Mouse (Mus musculus): ENCODE data around the gene Borcs6. TPM values are rescaled to one million over a fixed set of nuclear protein-coding genes. Genes with fewer than 3 reads are reported as not detected.

Borcs6 gene
- polyA plus RNA-seq, 1 experiment from 2014 or later = 9.8 TPM

GRCm38 (mm10) chr11:69078041-69078440 is 18.5 kb downstream of the Borcs6 start:
- Histone ChIP-seq H3K4me2 (no peak overlapping the region), H3K9ac (ENCODE audit: low read length) (no peak overlapping the region), H3K36me3 (ENCODE audit: control insufficient read depth, insufficient read depth, low read length) (no peaks in the 10 kb centered on the region), H3K4me1 (ENCODE audit: control insufficient read depth, insufficient read depth, low read length) (0 out of 2 replicates have a peak, but pooled peaks cover 2% of the 10 kb centered on the region), H3K4me3 (ENCODE audit: low read depth, low read length) (no peak overlapping the region), H3K9me3 (ENCODE audit: control insufficient read depth, low read length) (no peaks in the 10 kb centered on the region), H3K27me3 (ENCODE audit: control insufficient read depth, insufficient read depth, low read length) (no peaks in the 10 kb centered on the region), H3K27ac (ENCODE audit: low read depth, low read length) (no peak overlapping the region)
- DNase-seq (ENCODE audit: low spot score, missing footprints) (no peak), ATAC-seq (ENCODE audit: low FRiP score) (no peak)
- WGBS = 84% methylated on average over 6 of the region's 6 CpGs

DNA sequence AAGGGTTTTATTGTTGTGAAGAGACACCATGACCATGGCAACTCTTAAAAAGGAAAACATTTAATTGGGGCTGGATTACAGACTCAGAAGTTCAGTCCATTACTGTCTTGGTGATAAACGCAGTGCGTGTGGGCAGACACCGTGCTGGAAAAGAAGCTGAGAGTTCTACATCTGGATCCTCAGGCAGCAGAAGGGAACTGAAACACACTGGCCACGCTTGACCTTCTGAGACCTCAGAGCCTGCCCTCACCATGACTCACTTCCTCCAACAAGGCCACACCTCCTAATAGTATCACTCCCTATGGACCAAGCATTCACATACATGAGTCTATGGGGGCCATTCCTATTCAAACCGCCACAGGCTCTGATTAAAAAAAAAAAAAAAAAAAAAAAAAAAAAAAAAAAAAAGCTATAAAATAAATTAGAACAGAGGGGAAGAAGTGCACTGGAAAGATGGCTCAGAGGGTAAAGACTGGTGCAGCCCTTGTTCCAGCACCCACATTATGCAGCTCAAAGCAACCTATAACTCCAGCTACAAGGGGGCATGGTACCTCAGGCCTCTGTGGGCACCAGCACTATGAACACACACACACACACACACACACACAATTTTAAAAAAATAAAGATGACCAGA is 19.4 kb downstream of the Borcs6 start:
- ATAC-seq (ENCODE audit: low FRiP score) (no peak), DNase-seq (ENCODE audit: low spot score, missing footprints) (no peak)
- Histone ChIP-seq H3K27me3 (ENCODE audit: control insufficient read depth, insufficient read depth, low read length) (no peaks in the 10 kb centered on the region), H3K9ac (ENCODE audit: low read length) (no peak overlapping the region), H3K9me3 (ENCODE audit: control insufficient read depth, low read length) (no peaks in the 10 kb centered on the region), H3K36me3 (ENCODE audit: control insufficient read depth, insufficient read depth, low read length) (no peaks in the 10 kb centered on the region), H3K4me1 (ENCODE audit: control insufficient read depth, insufficient read depth, low read length) (0 out of 2 replicates have a peak, but pooled peaks cover 2% of the 10 kb centered on the region), H3K4me3 (ENCODE audit: low read depth, low read length) (no peak overlapping the region), H3K27ac (ENCODE audit: low read depth, low read length) (no peak overlapping the region), H3K4me2 (no peak overlapping the region)
- 83% methylated on average over 5 of the region's 5 CpGs for WGBS

DNA sequence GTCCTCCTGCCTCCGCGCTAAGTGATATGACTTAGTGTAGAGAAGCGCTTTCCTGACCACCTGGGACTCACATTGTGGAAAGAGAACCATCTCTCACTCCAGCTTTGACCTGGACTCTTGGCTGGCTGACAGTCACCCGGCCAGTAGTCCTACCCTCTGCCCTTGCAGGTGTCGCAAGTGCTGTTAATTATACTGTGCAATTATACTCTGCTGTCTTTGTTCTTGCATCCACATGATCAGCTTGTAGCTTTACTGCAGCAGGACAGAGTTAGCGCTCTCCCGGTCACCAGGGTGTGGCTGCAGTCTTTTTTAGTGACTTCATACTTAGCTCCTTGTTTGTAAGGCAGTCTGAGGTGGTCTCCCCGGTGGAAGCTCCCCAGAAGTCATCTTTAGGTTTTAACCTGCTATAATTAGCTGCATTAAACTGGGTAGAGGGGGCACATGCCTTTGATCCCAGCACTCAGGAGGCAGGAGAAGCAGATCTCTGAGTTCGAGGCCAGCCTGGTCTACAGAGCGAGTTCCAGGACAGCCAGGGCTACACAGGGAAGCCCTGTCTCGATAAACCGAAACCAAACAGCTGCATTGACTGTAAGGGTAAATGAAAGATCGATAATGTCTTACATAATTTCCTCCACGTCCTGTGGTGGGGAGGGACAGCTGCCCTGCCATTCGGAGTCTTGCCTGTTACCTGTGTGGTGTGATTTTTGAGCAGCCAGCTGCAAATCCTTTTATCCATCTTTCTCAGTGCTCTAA is 20.8 kb downstream of the Borcs6 start:
- ATAC-seq (ENCODE audit: low FRiP score) = no peak
- no peaks in the 10 kb centered on the region for H3K4me1 ChIP-seq (ENCODE audit: control insufficient read depth, insufficient read depth, low read length)
- no peaks in the 10 kb centered on the region for H3K27me3 ChIP-seq (ENCODE audit: control insufficient read depth, insufficient read depth, low read length)

GRCm38 (mm10) chr11:69080855-69081222 is 21.3 kb downstream of the Borcs6 start:
- Histone ChIP-seq H3K9me3 (ENCODE audit: control insufficient read depth, low read length) (no peaks in the 10 kb centered on the region), H3K27me3 (ENCODE audit: control insufficient read depth, insufficient read depth, low read length) (no peaks in the 10 kb centered on the region), H3K27ac (ENCODE audit: low read depth, low read length) (no peak overlapping the region), H3K9ac (ENCODE audit: low read length) (no peak overlapping the region), H3K4me2 (no peak overlapping the region), H3K36me3 (ENCODE audit: control insufficient read depth, insufficient read depth, low read length) (no peaks in the 10 kb centered on the region), H3K4me3 (ENCODE audit: low read depth, low read length) (no peak overlapping the region), H3K4me1 (ENCODE audit: control insufficient read depth, insufficient read depth, low read length) (no peaks in the 10 kb centered on the region)
- ATAC-seq (ENCODE audit: low FRiP score) (no peak), DNase-seq (ENCODE audit: low spot score, missing footprints) (peak; percentile 49)
- WGBS = 87% methylated on average over 8 of the region's 8 CpGs

More for the DNA sequence above, 20.8 kb downstream of the Borcs6 start:
- no peaks in the 10 kb centered on the region for H3K9me3 ChIP-seq (ENCODE audit: control insufficient read depth, low read length)
- WGBS = 87% methylated on average over 15 of the region's 15 CpGs
- no peak overlapping the region for H3K9ac ChIP-seq (ENCODE audit: low read length)
- DNase-seq (ENCODE audit: low spot score, missing footprints) = peak; percentile 33
- H3K27ac ChIP-seq (ENCODE audit: low read depth, low read length) = no peak overlapping the region
- H3K4me3 ChIP-seq (ENCODE audit: low read depth, low read length) = no peak overlapping the region
- no peak overlapping the region for H3K4me2 ChIP-seq
- H3K36me3 ChIP-seq (ENCODE audit: control insufficient read depth, insufficient read depth, low read length) = no peaks in the 10 kb centered on the region

- Histone ChIP-seq H3K9ac (ENCODE audit: low read length) (no peak overlapping the region), H3K9me3 (ENCODE audit: control insufficient read depth, low read length) (no peaks in the 10 kb centered on the region), H3K27ac (ENCODE audit: low read depth, low read length) (no peak overlapping the region), H3K27me3 (ENCODE audit: control insufficient read depth, insufficient read depth, low read length) (no peaks in the 10 kb centered on the region), H3K36me3 (ENCODE audit: control insufficient read depth, insufficient read depth, low read length) (no peaks in the 10 kb centered on the region), H3K4me2 (no peak overlapping the region), H3K4me1 (ENCODE audit: control insufficient read depth, insufficient read depth, low read length) (no peaks in the 10 kb centered on the region), H3K4me3 (ENCODE audit: low read depth, low read length) (no peak overlapping the region)
- ATAC-seq (ENCODE audit: low FRiP score) (no peak), DNase-seq (ENCODE audit: low spot score, missing footprints) (no peak)
- WGBS = 90% methylated on average over 7 of the region's 7 CpGs
These were observed 22.1 kb downstream of the Borcs6 start for GRCm38 (mm10) chr11:69081613-69082012.

DNA sequence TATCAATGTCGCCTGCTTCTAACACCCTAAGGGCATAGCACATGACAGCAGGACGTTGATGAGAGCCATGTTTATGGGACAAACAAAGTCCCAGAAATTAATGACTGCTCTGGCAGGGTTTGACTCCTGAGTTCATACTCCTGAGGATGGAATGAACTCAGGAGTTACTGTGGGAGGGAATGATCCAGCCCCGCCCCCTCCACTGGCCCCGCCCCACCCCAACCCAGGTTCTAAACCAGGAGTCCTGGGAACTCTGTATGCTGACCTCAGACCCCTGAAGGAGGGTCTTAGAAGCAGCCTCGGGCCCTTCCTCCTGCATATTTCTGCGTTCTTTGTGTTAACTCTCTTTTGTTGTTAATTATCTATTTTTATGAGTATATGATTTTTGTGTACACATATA is 26.1 kb downstream of the Borcs6 start:
- no peaks in the 10 kb centered on the region; the same call in 1 of the 2 replicates for H3K36me3 ChIP-seq (ENCODE audit: control insufficient read depth, insufficient read depth, low read length)
- no peak overlapping the region for H3K4me2 ChIP-seq
- no peak overlapping the region for H3K4me3 ChIP-seq (ENCODE audit: low read depth, low read length)
- H3K27me3 ChIP-seq (ENCODE audit: control insufficient read depth, insufficient read depth, low read length) = no peaks in the 10 kb centered on the region
- ATAC-seq (ENCODE audit: low FRiP score) (no peak), DNase-seq (ENCODE audit: low spot score, missing footprints) (no peak)
- WGBS = 69% methylated on average over 6 of the region's 6 CpGs
- H3K9ac ChIP-seq (ENCODE audit: low read length) = no peak overlapping the region
- H3K27ac ChIP-seq (ENCODE audit: low read depth, low read length) = no peak overlapping the region
- peaks cover 13% of the 10 kb centered on the region for H3K4me1 ChIP-seq (ENCODE audit: control insufficient read depth, insufficient read depth, low read length)
- H3K9me3 ChIP-seq (ENCODE audit: control insufficient read depth, low read length) = no peaks in the 10 kb centered on the region

- H3K4me3 ChIP-seq (ENCODE audit: low read depth, low read length) = no peak overlapping the region
- DNase-seq (ENCODE audit: low spot score, missing footprints) (no peak), ATAC-seq (ENCODE audit: low FRiP score) (no peak)
- H3K9me3 ChIP-seq (ENCODE audit: control insufficient read depth, low read length) = no peaks in the 10 kb centered on the region
- H3K9ac ChIP-seq (ENCODE audit: low read length) = no peak overlapping the region
- H3K4me2 ChIP-seq = no peak overlapping the region
- peaks cover 13% of the 10 kb centered on the region for H3K4me1 ChIP-seq (ENCODE audit: control insufficient read depth, insufficient read depth, low read length)
- H3K27me3 ChIP-seq (ENCODE audit: control insufficient read depth, insufficient read depth, low read length) = no peaks in the 10 kb centered on the region
- H3K27ac ChIP-seq (ENCODE audit: low read depth, low read length) = no peak overlapping the region
- 69% methylated on average over 6 of the region's 6 CpGs for WGBS
- H3K36me3 ChIP-seq (ENCODE audit: control insufficient read depth, insufficient read depth, low read length) = no peaks in the 10 kb centered on the region; the same call in 1 of the 2 replicates
These were observed 26.9 kb downstream of the Borcs6 start for GRCm38 (mm10) chr11:69086390-69086789.

DNA sequence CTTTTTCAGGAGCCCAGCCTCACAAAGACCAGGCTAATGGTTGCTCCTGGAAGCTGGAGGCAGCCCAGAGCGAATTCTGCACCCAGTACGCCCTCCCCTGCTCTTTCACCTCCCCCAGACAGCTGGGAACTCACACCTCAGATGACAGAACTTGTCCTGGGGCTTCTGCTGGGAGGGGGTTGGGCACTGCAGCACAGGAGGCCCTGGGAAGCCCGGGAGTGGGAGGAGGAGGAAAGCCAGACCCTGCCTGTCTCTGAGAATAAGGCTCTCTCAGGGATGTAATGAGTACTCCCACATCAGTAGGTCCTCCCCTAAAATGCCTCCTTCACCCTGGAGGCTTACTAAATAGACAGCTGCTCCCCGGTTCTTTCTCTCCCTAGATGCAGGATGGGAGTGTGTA is 27.6 kb downstream of the Borcs6 start:
- no peaks in the 10 kb centered on the region for H3K27me3 ChIP-seq (ENCODE audit: control insufficient read depth, insufficient read depth, low read length)
- H3K4me1 ChIP-seq (ENCODE audit: control insufficient read depth, insufficient read depth, low read length) = peaks cover 13% of the 10 kb centered on the region
- no peak overlapping the region for H3K4me2 ChIP-seq
- H3K4me3 ChIP-seq (ENCODE audit: low read depth, low read length) = no peak overlapping the region
- H3K27ac ChIP-seq (ENCODE audit: low read depth, low read length) = no peak overlapping the region
- H3K9ac ChIP-seq (ENCODE audit: low read length) = no peak overlapping the region
- WGBS = 42% methylated on average over 4 of the region's 4 CpGs
- DNase-seq (ENCODE audit: low spot score, missing footprints) (no peak), ATAC-seq (ENCODE audit: low FRiP score) (no peak)
- H3K36me3 ChIP-seq (ENCODE audit: control insufficient read depth, insufficient read depth, low read length) = no peaks in the 10 kb centered on the region; the same call in 1 of the 2 replicates
- no peaks in the 10 kb centered on the region for H3K9me3 ChIP-seq (ENCODE audit: control insufficient read depth, low read length)

DNA sequence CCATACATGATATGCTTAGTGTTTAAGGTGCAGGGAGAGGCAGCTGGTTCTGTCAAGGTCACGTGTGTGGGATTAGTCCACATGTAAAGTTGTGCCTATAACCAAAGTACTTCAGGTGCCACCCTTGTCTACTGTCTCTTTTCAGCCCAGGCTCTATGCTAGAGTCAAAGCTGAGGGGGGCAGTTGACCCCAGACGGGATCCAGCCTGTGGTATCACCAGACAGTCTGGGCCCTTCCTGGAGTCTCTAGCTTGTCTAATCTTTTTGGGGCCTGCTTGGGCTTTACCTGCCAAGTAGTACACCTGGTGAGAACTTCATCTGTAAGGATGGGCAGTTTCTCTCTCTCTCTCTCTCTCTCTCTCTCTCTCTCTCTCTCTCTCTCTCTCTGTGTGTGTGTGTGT is 28.1 kb downstream of the Borcs6 start:
- ATAC-seq (ENCODE audit: low FRiP score) (no peak), DNase-seq (ENCODE audit: low spot score, missing footprints) (no peak)
- 0 out of 2 replicates have a peak overlapping the region, but pooled peaks have one; percentile 93 for H3K9ac ChIP-seq (ENCODE audit: low read length)
- no peaks in the 10 kb centered on the region for H3K9me3 ChIP-seq (ENCODE audit: control insufficient read depth, low read length)
- H3K4me1 ChIP-seq (ENCODE audit: control insufficient read depth, insufficient read depth, low read length) = peaks cover 13% of the 10 kb centered on the region
- no peak overlapping the region for H3K4me3 ChIP-seq (ENCODE audit: low read depth, low read length)
- 61% methylated on average over 2 of the region's 2 CpGs for WGBS
- H3K27ac ChIP-seq (ENCODE audit: low read depth, low read length) = no peak overlapping the region
- no peaks in the 10 kb centered on the region for H3K27me3 ChIP-seq (ENCODE audit: control insufficient read depth, insufficient read depth, low read length)
- no peak overlapping the region for H3K4me2 ChIP-seq
- H3K36me3 ChIP-seq (ENCODE audit: control insufficient read depth, insufficient read depth, low read length) = no peaks in the 10 kb centered on the region; the same call in 1 of the 2 replicates

Measured in midbrain, embryonic 11.5 days (tissue).